Mouse (Mus musculus): ENCODE measurements around the gene Krt27.

Krt27 gene

DNA sequence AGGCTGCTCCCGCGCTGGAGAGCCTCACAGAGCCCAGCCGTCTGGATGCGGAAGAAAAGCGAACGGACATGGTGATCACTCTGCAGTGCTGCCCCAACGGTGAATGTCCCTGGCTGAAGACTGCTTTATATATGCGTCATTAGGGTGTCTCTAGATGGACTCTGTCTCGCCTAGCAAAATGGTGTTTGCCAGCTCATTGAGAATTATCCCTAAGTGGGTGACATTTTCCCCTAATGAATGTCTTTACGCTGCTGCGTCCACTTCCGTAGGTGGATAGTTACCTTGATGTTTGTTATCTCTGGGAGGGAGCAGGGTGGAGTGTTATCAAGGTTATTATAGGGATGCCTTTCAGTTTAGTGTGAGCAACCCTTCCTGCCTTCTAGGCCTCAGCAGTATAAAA, at the start of gene Krt27:
Krt27 (minus strand) TSS at position 101 of the 400 bp plus-strand sequence.
- no peak for DNase-seq

DNA sequence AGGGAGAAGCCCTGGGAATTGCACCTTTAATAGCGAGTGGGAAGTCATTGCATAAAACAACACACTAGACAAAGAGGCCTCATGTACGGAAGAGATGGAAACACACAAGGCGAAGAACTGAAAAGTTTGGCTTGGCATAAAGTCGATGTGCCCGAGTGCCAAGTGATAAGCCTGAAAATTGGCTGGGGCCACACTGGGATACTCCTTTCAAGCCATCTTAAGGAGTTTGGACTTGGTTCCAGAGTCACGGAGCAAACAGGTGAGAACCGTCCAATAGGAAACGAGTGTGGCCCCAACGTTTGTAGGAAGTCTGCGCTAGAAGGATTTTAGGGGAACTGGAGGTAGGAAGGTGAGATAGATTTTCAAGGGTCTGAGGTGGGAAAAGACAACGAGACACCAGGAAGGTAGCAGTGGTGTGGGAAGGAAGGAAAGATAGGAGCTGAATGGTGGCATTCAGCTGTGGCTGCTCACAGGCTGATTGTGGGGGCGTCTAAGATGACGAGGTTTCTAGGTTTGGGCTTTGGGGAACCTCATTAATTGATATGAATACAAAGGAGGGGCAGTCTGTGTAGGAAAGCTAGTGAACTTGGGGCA, 49.1 kb upstream of the Krt27 start:
- no peak for DNase-seq

GRCm38 (mm10) chr11:99398832-99399231, 47.9 kb upstream of the Krt27 start:
- no peak for DNase-seq

- no peak for DNase-seq
Measured at GRCm38 (mm10) chr11:99398084-99398483, 47.2 kb upstream of the Krt27 start.

DNA sequence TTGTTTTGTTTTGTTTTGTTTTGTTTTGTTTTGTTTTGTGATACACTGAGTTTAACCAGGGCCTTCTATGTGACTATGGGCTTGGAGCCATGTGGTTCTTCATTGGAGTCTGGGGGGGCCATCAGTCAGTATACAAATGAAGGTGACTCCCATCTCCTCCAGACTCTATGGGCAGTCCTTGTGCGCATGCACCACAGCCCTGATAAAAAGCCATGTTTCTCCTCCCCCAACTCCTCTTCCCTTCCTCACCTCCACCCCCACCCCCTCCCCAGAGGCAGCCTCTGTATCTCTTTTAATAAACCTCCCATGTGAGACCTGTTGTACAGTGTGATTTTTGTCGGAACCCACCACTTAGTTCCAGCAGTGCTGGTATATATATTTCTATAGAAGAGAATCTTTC, 45.8 kb upstream of the Krt27 start:
- DNase-seq: no peak

DNA sequence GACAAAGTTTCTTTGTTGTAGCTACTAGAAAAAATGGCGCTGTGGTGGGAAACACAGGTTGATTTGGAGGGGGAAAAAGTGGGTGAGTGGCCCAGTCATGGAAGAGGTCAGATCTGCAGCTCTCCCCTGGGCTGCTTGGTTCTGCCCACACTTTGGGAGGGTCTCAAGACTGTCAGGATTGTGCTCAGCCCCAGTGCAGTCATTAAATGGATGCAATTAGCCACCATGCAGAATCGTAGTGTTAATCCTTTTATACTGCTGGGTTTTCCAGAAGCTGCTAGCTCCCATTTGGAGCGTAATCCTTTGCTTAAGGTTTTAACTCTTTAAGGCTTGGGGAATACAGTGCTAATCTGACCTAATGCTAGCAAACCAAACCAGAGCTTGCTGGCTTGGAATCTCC, 45.1 kb upstream of the Krt27 start:
- DNase-seq: no peak

- DNase-seq: no peak
Measured at GRCm38 (mm10) chr11:99392492-99392891, 41.6 kb upstream of the Krt27 start.

- no peak for DNase-seq
Measured at GRCm38 (mm10) chr11:99391375-99391774, 40.5 kb upstream of the Krt27 start.

DNA sequence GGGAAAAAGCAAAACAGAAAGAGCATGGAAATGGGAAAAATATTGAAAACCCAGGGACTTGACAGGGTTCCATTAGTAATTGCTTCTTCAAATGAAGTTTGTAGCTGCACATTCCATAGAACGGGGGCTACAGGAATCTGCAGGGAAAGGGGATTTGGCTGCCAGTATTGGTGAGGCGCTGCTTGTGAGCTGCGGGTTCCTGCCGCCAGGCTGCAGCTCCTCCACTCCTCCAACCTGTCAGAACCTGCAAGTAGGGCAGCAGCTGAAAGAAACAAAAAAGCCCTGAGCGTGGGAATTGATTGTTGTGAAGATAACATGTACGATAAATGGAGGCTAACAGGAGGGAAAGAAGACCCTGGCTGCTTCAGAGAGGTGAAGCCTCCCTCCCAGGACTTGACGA, 40.0 kb upstream of the Krt27 start:
- DNase-seq: no peak

DNA sequence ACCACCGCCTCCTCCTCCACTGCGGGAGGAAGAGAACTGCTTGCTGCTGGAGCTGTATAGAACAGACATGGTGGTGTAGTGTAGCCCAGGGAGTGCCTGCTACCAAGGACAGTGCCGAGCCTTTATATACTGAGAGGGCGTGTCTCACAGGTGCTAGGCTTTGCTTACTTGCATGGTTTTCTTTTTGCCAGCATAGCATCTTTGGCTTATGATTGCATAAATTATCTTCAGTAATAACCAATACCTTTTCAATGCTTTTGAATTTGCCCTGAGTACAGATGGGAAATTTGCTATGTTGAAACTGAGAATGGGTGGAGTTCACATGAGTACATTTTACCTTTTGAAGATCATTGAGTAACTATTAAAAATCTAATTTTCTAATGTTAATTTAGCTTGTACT, 38.4 kb upstream of the Krt27 start, which contains the start of gene Krt10:
Krt10 (minus strand) TSS at position 101 of the 400 bp plus-strand sequence.
- peak in 1 of 2 experiments; percentile 5 for DNase-seq

DNA sequence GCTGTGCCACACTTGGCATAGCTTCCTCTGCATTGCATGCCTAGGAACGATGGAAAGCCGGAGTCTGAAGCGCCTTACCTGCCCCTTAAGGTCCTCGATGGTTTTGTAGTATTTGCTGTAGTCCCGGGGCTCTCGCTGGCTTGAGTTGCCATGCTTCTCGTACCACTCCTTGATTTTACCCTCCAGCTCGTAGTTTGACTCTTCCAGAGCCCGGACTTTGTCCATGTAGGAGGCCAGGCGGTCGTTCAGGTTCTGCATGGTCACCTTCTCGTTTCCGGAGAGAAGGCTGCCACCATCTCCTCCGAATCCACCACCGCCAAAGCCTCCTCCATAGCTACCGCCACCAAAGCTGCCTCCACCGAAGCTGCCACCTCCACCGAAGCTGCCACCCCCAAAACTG, 37.8 kb upstream of the Krt27 start:
- DNase-seq: peak; percentile 27 to 63

- DNase-seq: peak; percentile 95 to 96
Measured at GRCm38 (mm10) chr11:99385813-99386721, 35.2 kb upstream of the Krt27 start.

GRCm38 (mm10) chr11:99379568-99379967, 28.7 kb upstream of the Krt27 start:
- peak; percentile 72 to 86 for DNase-seq

DNA sequence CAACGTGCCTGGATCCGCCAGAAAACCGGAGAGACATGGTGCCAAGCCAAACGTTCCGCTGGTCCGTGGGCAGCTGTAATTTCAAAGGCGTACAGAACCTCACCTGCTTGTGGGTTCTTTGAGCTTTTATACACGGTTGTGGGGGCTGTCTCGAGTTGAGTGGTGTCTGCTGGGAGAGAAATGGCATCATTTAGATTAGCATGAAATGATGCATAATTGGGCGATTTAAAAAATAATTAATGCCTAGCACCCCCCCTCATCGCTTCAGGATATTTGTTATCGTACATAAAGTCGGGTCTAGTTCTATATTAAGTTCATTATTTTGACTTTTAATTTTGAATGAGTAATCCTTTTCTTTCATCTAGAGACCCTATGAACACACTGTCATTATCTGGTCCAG, 23.9 kb upstream of the Krt27 start, which contains the start of gene Krt28:
Krt28 (minus strand) TSS at position 101 of the 400 bp plus-strand sequence.
- DNase-seq: no peak

DNA sequence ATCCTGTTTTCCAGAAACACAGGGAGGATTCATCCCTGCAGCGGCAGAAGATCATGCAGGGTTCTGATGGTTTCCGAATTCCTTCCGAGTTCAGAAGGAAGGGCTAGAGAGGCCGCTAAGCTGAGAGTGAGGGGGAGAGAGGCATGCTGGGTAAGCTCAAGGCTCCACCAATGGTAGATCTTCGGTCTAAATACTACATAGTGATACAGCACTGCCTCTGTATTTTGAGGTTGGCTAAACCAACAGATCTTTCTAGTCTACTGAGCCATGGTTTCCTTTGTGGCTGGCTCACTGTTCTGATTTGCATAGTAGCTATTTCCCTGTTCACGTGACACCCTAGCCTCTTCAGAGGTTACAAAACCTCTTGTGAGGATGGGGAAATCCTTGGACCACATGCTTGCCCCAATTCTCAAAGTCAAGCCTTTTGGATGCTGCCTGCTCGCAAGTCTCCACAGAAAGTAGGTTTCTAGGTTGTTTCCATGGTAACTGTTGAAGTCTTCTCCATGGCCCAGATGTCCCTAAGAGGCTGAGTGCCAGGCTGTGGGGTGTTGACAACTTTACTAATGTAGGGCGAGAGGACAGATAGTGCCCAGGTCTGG, 19.0 kb upstream of the Krt27 start:
- DNase-seq: no peak

DNA sequence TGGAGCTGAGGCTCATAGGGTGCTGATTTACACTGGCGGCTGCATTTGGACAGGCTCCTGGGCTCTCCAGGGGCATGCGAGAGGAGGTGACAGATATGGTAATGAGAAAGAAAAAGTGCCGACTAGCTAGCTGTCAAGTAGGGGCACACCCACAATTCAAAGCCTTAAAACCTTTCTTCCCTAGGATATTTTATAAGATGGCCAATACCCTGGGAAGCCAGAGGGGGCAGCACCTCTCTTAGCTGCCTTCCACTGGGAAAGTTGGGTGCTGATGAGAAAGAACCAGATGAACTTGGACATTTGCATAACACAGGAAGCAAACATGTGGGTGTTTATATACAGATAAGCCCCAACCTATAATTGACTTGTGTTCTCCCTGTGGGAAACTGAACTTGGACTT, 18.3 kb upstream of the Krt27 start:
- peak; percentile 13 to 56 for DNase-seq

DNA sequence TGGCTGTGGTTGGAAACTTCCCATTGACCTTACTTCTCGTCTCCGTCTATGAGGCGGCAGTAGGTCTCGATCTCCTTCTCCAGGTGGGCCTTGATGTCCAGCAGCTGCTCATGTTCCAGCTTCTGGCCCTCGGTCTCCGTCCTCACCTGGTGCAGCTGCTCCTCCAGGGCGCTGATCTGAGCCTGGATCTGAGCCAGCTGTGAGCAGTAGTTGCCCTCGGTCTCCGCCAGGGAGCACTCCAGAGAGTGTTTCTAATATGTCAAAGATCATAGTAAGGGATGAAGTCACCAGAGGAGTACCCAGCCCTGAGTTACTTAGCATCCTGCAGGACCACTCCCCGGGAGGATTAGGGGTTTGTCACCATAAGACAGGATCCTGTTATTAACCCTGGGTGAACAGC, 15.9 kb upstream of the Krt27 start:
- DNase-seq: peak; percentile 15 to 64

DNA sequence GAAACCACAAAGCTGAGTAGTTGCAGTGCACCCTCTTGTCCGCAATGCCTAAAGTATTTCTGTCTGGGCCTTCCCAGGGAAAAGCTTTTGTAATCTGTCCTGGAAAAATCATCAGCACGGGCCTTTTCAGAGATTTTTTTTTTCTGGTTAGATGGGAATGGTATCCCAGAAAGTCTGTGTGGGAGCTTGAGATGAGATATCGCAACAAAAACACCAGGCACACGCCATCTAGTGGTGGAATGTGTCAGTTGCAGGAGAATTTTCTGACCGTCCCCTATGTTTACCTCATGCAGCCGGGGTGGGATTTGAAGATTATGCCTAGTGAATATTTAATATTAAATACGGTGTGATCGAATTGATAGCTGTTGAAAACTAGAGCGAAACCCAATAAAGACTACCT, 13.5 kb upstream of the Krt27 start:
- peak; percentile 12 to 43 for DNase-seq

GRCm38 (mm10) chr11:99361423-99361822, 10.5 kb upstream of the Krt27 start:
- no peak for DNase-seq

DNA sequence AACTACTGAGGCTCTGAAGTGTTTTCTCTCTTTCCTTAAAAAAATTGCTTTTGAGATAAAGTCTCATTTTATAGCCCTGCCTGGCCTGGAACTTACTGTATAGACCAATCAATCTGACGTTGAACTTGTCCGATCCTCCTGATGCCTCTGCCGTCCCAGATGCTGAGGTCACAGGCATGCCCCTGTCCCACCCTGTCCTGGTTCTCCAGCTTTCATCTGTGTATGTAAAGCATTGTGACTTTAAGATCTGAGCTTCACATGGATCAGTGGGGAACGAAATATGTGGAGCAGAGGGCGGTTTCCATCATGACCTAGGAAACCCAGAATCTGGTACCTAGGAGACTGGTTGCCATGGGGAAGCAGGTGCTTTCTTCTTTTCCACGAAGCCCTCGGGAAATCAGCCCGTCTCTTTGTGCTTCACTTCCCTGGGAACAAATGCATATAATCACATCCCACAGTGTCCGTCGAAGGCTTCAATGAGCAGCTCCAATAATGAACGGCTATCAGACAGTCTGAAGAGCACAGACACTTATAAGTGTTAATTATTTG, 11.5 kb downstream of the Krt27 start:
- DNase-seq: no peak

DNA sequence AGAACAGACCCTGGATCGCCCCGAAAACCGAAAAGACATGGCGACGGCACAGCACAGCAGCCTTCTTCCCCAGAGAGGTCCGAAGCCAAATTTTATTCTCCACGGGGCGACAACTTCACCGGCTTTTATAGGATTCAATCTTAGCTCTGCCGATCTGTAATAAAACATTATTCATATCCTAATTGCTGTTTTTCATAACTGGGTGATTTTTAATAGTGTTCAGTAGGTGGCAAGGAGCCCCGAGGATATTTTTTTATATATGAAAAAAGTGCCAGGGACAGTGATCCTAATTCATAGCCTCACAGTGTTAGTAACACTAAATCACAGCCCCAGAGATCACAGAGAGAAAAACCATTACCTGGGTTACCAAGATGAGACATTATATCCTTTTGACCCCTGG, 13.0 kb downstream of the Krt27 start, which contains the start of gene Krt26:
Krt26 (minus strand) TSS at position 101 of the 400 bp plus-strand sequence.
- DNase-seq: no peak

- DNase-seq: no peak
Measured at GRCm38 (mm10) chr11:99333426-99333825, 17.5 kb downstream of the Krt27 start.

- DNase-seq: peak in 1 of 2 experiments; percentile 1
Measured at GRCm38 (mm10) chr11:99329655-99330054, 21.2 kb downstream of the Krt27 start.
